Mouse (Mus musculus) intestine, embryonic 14.5 days (tissue): ENCODE measurements at regions not wholly inside any gene's neighbourhood (a gene's known extent, or its start where the extent isn't known, plus 50 kb on each side); places are given as distances from the start of the nearest gene placed in this dataset.

Source experiments
- ATAC-seq: fragments of 200-750 bp; cut with Nextera tagmentation; replicated peaks from 2 replicates; pipeline ENCODE4 v1.8.0; 2017; ENCODE audit warnings: low read depth, moderate number of reproducible peaks, moderate TSS enrichment, moderate library complexity; ENCODE audit not compliant: low FRiP score, low TSS enrichment
- DNase-seq: peaks from one replicate; pipeline ENCODE4 v3.0.0-alpha.2; 2018; ENCODE audit warnings: low spot score
- H3K27ac ChIP-seq: fragments of 300-500 bp; sonication (generic); 2 replicates; pipeline ENCODE4 v1.5.1; 2014; ENCODE audit warnings: low read depth, mild to moderate bottlenecking, control low read depth
- H3K27me3 ChIP-seq: fragments of 300-500 bp; sonication (generic); replicated peaks from 2 replicates; pipeline ENCODE4 v1.6.1; 2014; ENCODE audit warnings: low read length, control low read depth; ENCODE audit not compliant: control insufficient read depth, insufficient read depth
- H3K36me3 ChIP-seq: fragments of 300-500 bp; sonication (generic); 2 replicates; pipeline ENCODE4 v1.6.1; 2014; ENCODE audit warnings: low read length, control low read depth; ENCODE audit not compliant: control insufficient read depth, insufficient read depth
- H3K4me1 ChIP-seq: fragments of 300-500 bp; sonication (generic); replicated peaks from 2 replicates; pipeline ENCODE4 v1.6.1; 2014; ENCODE audit warnings: low read length, control low read depth, mixed read lengths; ENCODE audit not compliant: control insufficient read depth, insufficient read depth
- H3K4me2 ChIP-seq: fragments of 300-500 bp; sonication (generic); 2 replicates; pipeline ENCODE4 v1.6.1; 2014; ENCODE audit warnings: low read length
- H3K4me3 ChIP-seq: fragments of 300-500 bp; sonication (generic); 2 replicates; pipeline ENCODE4 v1.5.1; 2014; ENCODE audit warnings: low read depth, low read length, control low read depth, mixed read lengths
- H3K9ac ChIP-seq: fragments of 300-500 bp; sonication (generic); 2 replicates; pipeline ENCODE4 v1.6.1; 2014; ENCODE audit warnings: mild to moderate bottlenecking, low read length
- H3K9me3 ChIP-seq: fragments of 300-500 bp; sonication (generic); 2 replicates; pipeline ENCODE4 v1.6.1; 2016; ENCODE audit warnings: low read length, control low read depth; ENCODE audit not compliant: control insufficient read depth
- WGBS: fragments of 180-500 bp; shearing (Covaris S2); extraction: QIAGEN DNeasy Blood & Tissue Kit; methylation state at CpG from one replicate; pipeline ENCODE4 v1.1.7; 2014; 5-methylcytosine and 5-hydroxymethylcytosine counted together

DNA sequence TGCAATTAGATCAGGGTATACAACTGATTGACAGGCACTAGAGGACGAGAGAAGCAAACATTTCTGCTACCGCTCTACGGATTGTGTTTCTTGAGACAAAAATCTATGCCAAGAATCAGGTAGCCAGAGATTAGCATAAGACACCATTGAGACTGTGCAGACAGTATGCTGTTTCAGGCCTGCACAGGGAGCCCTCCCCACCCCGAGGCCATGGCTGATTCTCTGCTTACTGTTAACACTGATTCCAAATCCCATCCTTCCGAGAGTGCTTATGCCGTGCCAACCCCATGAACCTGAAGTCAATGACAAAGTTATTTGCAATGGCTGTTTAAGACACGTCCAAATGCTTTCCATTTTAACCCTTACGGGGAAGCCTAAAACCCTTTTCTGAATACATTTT lies 78.8 kb downstream of the Rps12 start:
- Histone ChIP-seq H3K4me3 (no peak overlapping the region), H3K4me1 (no peaks in the 10 kb centered on the region; the same call in 1 of the 2 replicates), H3K9me3 (no peaks in the 10 kb centered on the region), H3K4me2 (no peak overlapping the region), H3K9ac (no peak overlapping the region), H3K27me3 (no peaks in the 10 kb centered on the region), H3K27ac (no peak overlapping the region), H3K36me3 (no peaks in the 10 kb centered on the region)
- 89% methylated on average over 8 of the region's 8 CpGs for WGBS
- ATAC-seq = no peak
- no peak for DNase-seq

- H3K4me2 ChIP-seq = no peak overlapping the region
- no peak overlapping the region for H3K4me3 ChIP-seq
- H3K9ac ChIP-seq = no peak overlapping the region
- no peaks in the 10 kb centered on the region for H3K36me3 ChIP-seq
- H3K4me1 ChIP-seq = no peaks in the 10 kb centered on the region; the same call in 1 of the 2 replicates
- H3K27ac ChIP-seq = no peak overlapping the region
- 45% methylated on average over 3 of the region's 3 CpGs for WGBS
- no peaks in the 10 kb centered on the region for H3K9me3 ChIP-seq
- ATAC-seq (no peak), DNase-seq (no peak)
- H3K27me3 ChIP-seq = no peaks in the 10 kb centered on the region
Observed at GRCm38 (mm10) chr10:23707141-23707540, 79.9 kb downstream of the Rps12 start.

DNA sequence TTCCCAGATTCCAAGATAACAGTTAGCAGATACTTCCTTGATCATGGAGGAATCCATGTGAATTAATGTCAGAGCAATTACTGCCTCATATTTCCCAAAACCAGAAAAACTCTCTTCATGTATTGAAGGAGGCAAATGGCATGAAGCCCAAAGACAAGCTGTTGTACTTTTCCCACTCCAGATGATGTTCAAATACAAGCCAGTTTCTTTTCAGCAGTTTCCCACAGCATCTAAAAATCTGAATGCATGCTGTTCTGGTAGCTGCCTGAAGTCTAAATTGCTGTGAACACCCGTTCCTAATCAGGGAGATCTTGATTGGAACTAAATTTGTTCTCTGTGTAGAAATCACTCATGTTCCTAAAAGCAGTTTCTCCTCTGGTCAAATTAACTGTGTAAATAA lies 83.0 kb downstream of the Rps12 start:
- Histone ChIP-seq H3K4me2 (no peak overlapping the region), H3K36me3 (no peaks in the 10 kb centered on the region), H3K9ac (no peak overlapping the region), H3K27me3 (no peaks in the 10 kb centered on the region), H3K27ac (no peak overlapping the region), H3K4me1 (no peaks in the 10 kb centered on the region), H3K9me3 (no peaks in the 10 kb centered on the region), H3K4me3 (no peak overlapping the region)
- DNase-seq (no peak), ATAC-seq (no peak)
- 82% methylated on average over 1 of the region's 1 CpGs for WGBS

DNA sequence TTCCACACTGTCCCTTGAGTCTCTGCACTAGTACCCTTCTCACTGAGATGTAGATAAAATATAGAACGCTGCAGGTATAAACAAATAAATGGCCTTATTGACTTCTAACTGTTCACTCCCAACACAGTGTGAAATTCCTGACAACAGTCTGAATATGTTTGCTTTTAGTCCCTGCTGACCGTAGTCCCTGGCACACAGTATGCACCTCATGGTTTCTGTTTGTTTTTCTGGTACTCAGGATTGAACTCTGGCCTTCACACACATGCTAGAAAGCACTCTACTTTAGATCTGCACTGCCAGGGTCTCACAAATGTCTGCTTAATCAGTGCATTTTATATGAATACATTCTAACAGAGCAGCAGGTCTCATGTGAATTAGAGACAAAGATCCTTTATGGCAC lies 95.8 kb downstream of the Rps12 start:
- Histone ChIP-seq H3K9ac (no peak overlapping the region), H3K4me2 (no peak overlapping the region), H3K4me3 (no peak overlapping the region), H3K27me3 (no peaks in the 10 kb centered on the region), H3K9me3 (no peaks in the 10 kb centered on the region), H3K4me1 (no peaks in the 10 kb centered on the region), H3K36me3 (no peaks in the 10 kb centered on the region), H3K27ac (no peak overlapping the region)
- DNase-seq (no peak), ATAC-seq (no peak)
- 69% methylated on average over 2 of the region's 2 CpGs for WGBS

DNA sequence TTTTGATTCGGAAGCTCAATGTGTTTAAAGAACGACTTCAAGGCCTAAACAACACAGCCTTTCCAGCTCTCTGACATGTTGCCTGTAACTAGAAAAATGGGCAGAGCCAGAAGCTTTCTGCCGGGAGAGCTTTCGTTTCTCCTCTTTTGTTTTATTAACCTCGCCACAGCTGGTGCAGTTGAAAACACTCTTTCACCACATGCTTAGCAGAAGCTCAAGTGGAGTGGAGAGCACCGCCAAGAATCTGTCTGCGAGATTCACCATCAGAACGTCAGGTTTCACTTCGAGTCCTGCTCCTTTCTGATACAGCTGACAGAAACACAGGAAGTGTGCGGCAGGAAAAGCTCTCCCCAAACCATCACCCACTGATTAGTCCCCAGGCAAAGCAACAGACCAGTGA lies 100.1 kb downstream of the Rps12 start:
- no peak for DNase-seq
- H3K4me2 ChIP-seq = peak overlapping the region; percentile 25; the same call in 1 of the 2 replicates
- peak overlapping the region; percentile 10; the same call in 1 of the 2 replicates for H3K4me3 ChIP-seq
- no peaks in the 10 kb centered on the region for H3K4me1 ChIP-seq
- no peak for ATAC-seq
- peak overlapping the region; percentile 60; the same call in 1 of the 2 replicates for H3K27ac ChIP-seq
- 42% methylated on average over 10 of the region's 10 CpGs for WGBS
- no peaks in the 10 kb centered on the region for H3K36me3 ChIP-seq
- no peaks in the 10 kb centered on the region for H3K9me3 ChIP-seq
- H3K9ac ChIP-seq = no peak overlapping the region
- H3K27me3 ChIP-seq = no peaks in the 10 kb centered on the region

DNA sequence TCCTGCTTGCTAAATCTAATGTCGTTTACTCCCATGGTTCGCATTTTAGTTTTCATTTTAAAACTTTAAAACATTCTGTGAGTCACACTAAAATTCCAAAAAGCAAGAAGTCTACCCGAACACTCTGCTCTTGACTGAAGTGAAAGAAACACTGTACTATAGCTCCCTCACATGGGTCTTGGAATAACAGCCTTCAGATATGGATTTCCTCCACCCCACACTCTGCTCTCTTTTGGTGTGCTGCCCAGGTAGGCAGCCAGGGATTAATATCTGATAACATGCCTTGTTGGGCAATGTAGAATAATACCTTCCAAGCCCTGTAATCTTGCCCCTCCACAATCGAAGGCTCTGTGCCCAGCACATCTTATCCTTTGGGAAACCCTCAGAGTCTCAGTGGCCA lies 104.0 kb downstream of the Rps12 start:
- H3K9ac ChIP-seq = no peak overlapping the region
- WGBS = 81% methylated on average over 4 of the region's 4 CpGs
- no peaks in the 10 kb centered on the region for H3K9me3 ChIP-seq
- no peak for DNase-seq
- H3K4me1 ChIP-seq = no peaks in the 10 kb centered on the region
- no peak overlapping the region for H3K27ac ChIP-seq
- no peak overlapping the region for H3K4me3 ChIP-seq
- ATAC-seq = no peak
- no peaks in the 10 kb centered on the region for H3K36me3 ChIP-seq
- no peaks in the 10 kb centered on the region for H3K27me3 ChIP-seq
- no peak overlapping the region for H3K4me2 ChIP-seq

GRCm38 (mm10) chr10:23675911-23676310 lies 111.2 kb downstream of the Rps12 start:
- Histone ChIP-seq H3K36me3 (no peaks in the 10 kb centered on the region), H3K4me1 (no peaks in the 10 kb centered on the region), H3K27ac (no peak overlapping the region), H3K4me3 (no peak overlapping the region), H3K9me3 (no peaks in the 10 kb centered on the region), H3K9ac (no peak overlapping the region), H3K4me2 (no peak overlapping the region), H3K27me3 (no peaks in the 10 kb centered on the region)
- DNase-seq (no peak), ATAC-seq (no peak)
- WGBS = 69% methylated on average over 6 of the region's 6 CpGs

DNA sequence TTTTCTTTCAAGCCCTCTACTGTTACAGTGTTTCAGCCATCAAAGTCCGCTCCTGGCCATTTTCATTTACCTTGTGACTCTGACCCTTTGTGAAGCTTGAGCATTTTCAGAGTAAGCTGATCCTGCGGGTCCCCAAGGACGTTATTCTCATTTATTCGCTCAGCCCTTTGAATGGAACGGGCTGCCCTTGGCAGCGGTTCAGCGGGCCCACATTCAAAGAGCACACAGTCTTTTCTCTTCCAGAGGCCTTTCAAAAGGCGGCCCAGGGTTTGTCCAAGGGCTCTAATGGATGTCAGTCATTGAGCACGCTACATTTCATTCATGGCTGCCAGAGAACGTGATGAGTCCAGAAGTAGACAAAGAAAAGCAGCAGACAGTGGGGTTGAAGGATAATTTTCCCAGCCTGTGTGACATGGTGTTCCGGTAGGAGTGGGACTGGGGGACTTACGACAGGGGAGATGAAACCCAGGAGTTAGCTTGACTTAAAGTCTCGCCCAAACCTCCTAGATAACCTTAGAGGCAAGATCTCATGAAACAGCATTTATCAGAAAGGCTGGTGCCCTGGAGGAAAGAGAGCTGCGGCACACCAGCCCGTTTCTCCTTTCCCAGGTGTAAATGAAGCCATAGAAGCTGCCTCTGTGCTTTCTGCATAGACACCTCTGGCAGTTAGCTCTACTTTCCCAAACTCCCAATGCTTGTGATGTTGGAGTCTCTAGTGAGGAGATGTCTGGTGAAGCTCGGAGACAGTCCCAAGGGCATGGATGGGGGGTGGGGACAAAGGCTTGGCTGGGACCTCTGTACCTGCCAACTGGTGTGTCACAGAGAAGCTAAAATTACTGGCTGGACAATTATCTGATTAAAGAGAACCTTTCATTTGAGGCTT lies 112.2 kb downstream of the Rps12 start:
- no peak overlapping the region for H3K4me2 ChIP-seq
- no peak overlapping the region for H3K27ac ChIP-seq
- H3K9ac ChIP-seq = no peak overlapping the region
- no peak overlapping the region for H3K4me3 ChIP-seq
- DNase-seq = no peak
- no peaks in the 10 kb centered on the region for H3K27me3 ChIP-seq
- H3K36me3 ChIP-seq = no peaks in the 10 kb centered on the region
- no peak for ATAC-seq
- H3K9me3 ChIP-seq = no peaks in the 10 kb centered on the region
- no peaks in the 10 kb centered on the region for H3K4me1 ChIP-seq
- 82% methylated on average over 16 of the region's 16 CpGs for WGBS

GRCm38 (mm10) chr10:23672296-23672695 lies 114.8 kb downstream of the Rps12 start:
- DNase-seq (no peak), ATAC-seq (no peak)
- H3K27ac ChIP-seq = no peak overlapping the region
- H3K27me3 ChIP-seq = no peaks in the 10 kb centered on the region
- no peak overlapping the region for H3K9ac ChIP-seq
- no peak overlapping the region for H3K4me3 ChIP-seq
- H3K4me1 ChIP-seq = no peaks in the 10 kb centered on the region
- WGBS = 90% methylated on average over 4 of the region's 4 CpGs
- H3K4me2 ChIP-seq = no peak overlapping the region
- H3K36me3 ChIP-seq = no peaks in the 10 kb centered on the region
- H3K9me3 ChIP-seq = no peaks in the 10 kb centered on the region
